Mouse (Mus musculus): Measurements from ENCODE around the gene Panx2.
A peak's percentile ranks its signal among the peaks of the same experiment; 100 is the strongest.

The Panx2 gene

GRCm38 (mm10) chr15:89074613-89075477, 15.3 kb downstream of the Panx2 start, which contains the start of gene Trabd:
TSS of gene Trabd (plus strand) at chr15:89075124.
- DNase-seq (ENCODE audit: low read depth, low spot score), result no peak

DNA sequence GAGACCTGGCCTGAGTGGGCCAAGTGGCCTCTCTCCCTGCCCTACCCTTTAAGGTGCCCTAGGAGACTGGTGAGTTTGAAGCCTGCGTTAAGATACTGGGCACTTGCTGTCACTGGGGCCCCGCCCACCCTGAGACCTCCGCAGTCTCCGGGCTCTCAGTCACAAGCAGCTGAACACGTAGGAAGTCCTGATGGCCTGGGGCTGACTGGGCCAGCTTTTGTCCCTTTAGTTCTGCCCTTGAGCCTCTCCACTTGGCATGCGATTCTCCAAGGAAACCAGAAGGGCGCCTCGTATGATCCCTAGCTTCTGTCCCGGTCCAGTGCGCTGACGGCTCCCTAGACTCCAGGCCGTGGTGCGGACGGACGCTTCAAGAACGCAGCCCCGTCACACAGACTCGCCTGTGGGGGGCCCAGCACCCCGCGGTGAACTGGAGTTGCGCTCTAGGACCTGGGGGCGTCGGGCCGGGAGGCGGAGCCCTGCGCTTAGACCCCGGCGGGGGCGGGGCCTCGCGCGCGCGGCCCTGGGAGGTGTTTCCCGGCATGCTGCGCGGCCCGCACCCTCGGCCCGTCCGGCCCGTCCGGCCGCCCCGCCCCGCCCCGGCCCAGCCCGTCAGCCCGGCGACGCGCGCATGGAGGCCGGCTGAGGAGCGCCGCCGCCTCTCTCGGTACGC, 16.1 kb downstream of the Panx2 start:
- DNase-seq (ENCODE audit: low read depth, low spot score), result peak; percentile 91

DNA sequence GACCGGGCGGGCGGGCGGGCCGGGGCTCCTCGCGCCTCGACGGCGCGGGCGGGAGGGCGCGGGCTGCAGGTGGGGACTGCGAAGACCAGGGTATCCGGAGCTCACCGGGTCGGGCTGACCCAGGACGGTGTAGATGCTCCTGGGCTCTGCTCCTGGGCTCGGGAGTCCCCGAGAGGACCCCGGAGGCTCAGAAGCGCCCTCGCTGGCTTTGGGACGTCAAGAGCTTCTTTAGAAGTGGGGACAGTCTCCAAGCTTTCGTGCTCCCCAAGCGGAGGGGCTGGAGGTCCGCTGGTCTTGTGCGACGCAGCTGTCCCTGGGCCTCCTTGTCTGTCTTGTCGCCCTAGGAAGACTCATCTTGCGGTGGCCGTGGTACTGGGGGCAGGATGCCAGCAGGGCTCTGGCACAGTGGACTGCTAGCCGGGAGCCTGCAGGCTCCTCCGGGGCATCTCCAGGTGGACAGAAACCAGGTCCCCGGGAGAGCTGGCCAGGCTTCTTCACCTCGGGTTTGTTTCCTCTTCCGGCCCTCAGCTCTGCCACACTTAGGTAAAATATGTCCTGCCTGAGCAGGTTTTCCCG, 16.7 kb downstream of the Panx2 start:
- peak; percentile 70 for DNase-seq (ENCODE audit: low read depth, low spot score)

GRCm38 (mm10) chr15:89078208-89078836, 18.8 kb downstream of the Panx2 start:
- DNase-seq (ENCODE audit: low read depth, low spot score), result peak; percentile 91

DNA sequence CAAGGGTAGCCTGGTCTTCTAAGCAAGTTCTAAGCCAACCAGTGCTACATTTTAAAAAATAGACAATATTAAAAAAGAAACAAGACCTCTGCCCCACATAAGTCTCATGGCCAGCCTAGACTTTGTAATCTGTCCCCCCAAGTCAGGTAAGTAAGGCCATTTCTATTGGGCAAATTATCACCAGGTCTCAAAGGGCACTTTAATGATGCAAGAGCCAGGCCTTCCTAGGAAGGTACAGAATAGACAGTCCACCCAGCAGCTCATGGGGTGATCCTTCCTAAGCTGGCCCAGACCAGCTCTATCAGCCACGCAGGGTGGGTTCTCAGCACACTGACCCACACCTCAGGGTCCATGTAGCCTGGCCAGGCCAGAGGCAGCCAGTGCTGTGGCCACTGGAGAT, 24.4 kb downstream of the Panx2 start:
- DNase-seq (ENCODE audit: low read depth, low spot score), result no peak

DNA sequence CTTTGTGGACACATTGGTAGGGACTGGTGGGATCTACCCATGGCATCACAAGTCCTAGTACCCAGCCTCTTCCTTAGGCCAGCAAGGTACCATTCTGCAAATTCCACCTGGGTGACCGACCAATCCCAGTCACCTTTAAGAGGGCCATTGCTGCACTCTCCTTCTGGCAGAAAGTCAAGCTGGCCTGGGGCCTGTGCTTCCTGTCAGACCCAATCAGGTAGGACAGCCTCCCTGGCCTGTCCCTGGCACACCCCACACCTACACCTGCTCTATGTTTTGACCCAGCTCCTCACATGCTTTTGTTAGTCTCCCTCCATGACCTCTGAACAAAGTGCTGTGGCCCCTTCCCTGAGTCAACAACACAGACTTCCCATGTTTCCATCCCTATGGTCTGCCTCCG, 25.3 kb downstream of the Panx2 start:
- DNase-seq (ENCODE audit: low read depth, low spot score), result no peak

DNA sequence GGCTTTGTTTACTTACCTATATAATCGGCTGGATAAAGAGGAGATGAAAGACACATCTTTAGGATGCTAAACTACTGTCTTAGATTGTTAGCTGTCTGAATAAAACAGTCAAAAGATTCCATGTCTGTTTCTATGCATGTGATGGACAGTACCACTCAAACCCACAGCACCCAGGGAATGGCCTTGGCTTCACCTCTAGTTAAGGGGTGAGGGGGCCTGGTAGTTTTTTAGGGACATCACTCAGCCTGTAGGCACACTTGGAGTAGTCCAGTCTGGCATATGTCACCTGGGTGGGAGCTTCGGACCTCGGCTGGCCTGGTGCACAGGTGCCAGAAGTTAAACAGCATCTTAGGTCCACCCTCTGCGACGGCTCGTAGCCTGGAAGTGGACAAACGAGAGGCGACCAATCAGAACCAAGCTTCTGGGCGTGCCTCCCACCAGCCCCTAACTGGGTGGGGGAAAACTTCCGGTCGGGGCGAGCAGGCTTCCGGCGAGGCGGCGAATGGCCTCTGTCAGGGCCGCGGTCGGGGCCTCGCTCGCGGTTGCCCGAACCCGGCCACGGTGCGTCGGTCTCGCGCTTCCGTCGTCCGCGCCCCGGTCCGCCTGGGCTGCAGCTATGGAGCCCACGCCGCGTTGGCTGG, 29.2 kb downstream of the Panx2 start, which contains the start of gene Selenoo:
Gene Selenoo (plus strand): TSS at position 478 of the 641 bp plus-strand sequence.
- peak; percentile 91 for DNase-seq (ENCODE audit: low read depth, low spot score)

- peak; percentile 41 for DNase-seq (ENCODE audit: low read depth, low spot score)
Observed at GRCm38 (mm10) chr15:89089248-89090051, 29.9 kb downstream of the Panx2 start.

- DNase-seq (ENCODE audit: low read depth, low spot score), result no peak
Observed at GRCm38 (mm10) chr15:89090662-89091061, 31.1 kb downstream of the Panx2 start.

- no peak for DNase-seq (ENCODE audit: low read depth, low spot score)
Observed at GRCm38 (mm10) chr15:89092181-89092580, 32.6 kb downstream of the Panx2 start.

GRCm38 (mm10) chr15:89097450-89097849, 37.9 kb downstream of the Panx2 start:
- DNase-seq (ENCODE audit: low read depth, low spot score), result no peak

GRCm38 (mm10) chr15:89098616-89099015, 39.1 kb downstream of the Panx2 start:
- DNase-seq (ENCODE audit: low read depth, low spot score), result no peak

DNA sequence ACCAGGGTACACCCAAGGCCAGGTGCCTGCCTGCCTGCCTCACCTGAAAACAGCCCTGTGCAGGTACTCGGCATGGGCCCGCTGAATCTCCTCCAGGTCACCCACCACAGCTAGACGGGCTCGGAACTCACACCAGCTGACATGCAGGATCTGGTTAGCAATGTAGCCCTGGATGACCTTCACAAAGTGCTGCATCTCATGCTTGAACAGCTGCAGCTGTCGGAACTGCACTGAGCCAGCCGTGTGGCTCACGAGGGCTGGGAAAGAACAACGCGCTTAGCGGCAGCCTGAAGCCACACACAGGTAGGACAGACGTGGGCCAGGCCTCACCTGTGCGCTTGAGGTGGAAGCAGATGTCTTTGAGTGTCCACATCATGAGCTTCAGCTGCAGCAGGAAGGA, 41.3 kb downstream of the Panx2 start:
- DNase-seq (ENCODE audit: low read depth, low spot score), result no peak

DNA sequence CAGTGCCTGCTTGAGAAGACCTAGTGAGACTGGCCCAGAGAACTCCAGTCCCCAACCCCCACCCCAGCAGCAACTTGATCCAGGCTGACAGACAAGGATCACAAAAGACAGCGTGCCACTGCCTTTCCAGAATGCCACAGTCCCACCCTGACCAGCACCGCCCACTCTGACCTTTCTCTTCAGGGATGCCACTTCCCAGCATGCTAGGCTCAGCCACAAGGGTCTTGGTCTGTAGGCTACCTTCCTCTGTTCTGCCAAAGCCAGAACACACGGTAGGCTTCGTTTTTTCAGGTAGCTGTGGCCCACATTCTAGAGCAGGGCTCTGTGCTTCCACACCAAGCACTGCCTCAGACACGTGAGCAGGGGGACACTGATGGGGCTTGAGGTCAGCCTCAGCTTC, 43.1 kb downstream of the Panx2 start:
- no peak for DNase-seq (ENCODE audit: low read depth, low spot score)

GRCm38 (mm10) chr15:89103921-89104320, 44.4 kb downstream of the Panx2 start:
- DNase-seq (ENCODE audit: low read depth, low spot score), result no peak

GRCm38 (mm10) chr15:89104425-89104824, 44.9 kb downstream of the Panx2 start:
- no peak for DNase-seq (ENCODE audit: low read depth, low spot score)

DNA sequence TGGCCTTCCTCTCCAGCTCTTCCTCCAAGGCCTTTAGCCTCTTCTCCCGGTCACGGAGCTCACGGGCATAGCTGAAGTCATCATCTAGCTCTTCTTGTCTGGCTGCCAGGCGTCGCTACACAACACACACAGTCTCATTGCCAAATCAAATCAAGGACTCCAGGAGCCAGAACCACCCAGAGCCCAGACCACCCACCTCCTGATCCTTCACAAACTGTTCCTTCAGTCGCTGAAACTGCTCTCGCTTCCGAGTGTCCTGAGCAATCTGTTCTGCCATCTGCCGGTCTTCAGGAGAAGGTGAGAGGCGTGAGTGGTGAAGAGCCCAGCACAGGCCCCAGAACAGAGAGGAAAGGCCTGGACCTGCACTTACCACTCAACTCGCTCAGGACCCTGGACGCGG, 46.5 kb downstream of the Panx2 start:
- no peak for DNase-seq (ENCODE audit: low read depth, low spot score)

GRCm38 (mm10) chr15:89106976-89107375, 47.4 kb downstream of the Panx2 start:
- DNase-seq (ENCODE audit: low read depth, low spot score), result no peak

- no peak for DNase-seq (ENCODE audit: low read depth, low spot score)
Observed at GRCm38 (mm10) chr15:89110147-89110546, 50.6 kb downstream of the Panx2 start.

GRCm38 (mm10) chr15:89118007-89118406, 58.5 kb downstream of the Panx2 start:
- DNase-seq (ENCODE audit: low read depth, low spot score), result peak; percentile 36

Measured in A20 (cell line).